Mouse (Mus musculus) cerebellum, adult 8-10 months (tissue): ENCODE data around the gene Ppm1n.
A peak's percentile ranks its signal among the peaks of the same experiment; 100 is the strongest.

Source experiments
- DNase-seq: peaks from one replicate; pipeline ENCODE4 v3.0.0; 2022

Ppm1n gene

GRCm38 (mm10) chr7:19281680-19282304, 1.9 kb upstream of the Ppm1n start:
- DNase-seq, result peak; percentile 48

- DNase-seq, result no peak
Measured at GRCm38 (mm10) chr7:19279052-19279451, 812 bp downstream of the Ppm1n start.

GRCm38 (mm10) chr7:19276253-19276652, 3.6 kb downstream of the Ppm1n start:
- DNase-seq, result no peak

GRCm38 (mm10) chr7:19272173-19272764, 7.6 kb downstream of the Ppm1n start:
- peak; percentile 64 for DNase-seq

- DNase-seq, result peak; percentile 80
Measured at GRCm38 (mm10) chr7:19271238-19272172, 8.4 kb downstream of the Ppm1n start, which contains the start of gene Vasp. Gene Vasp, minus strand, starts transcription at chr7:19271817.

GRCm38 (mm10) chr7:19270509-19271237, 9.2 kb downstream of the Ppm1n start:
- peak; percentile 27 for DNase-seq

- DNase-seq, result no peak
Measured at GRCm38 (mm10) chr7:19269721-19270441, 10.0 kb downstream of the Ppm1n start.

- DNase-seq, result no peak
Measured at GRCm38 (mm10) chr7:19268993-19269681, 10.7 kb downstream of the Ppm1n start.

GRCm38 (mm10) chr7:19267051-19267450, 12.8 kb downstream of the Ppm1n start:
- DNase-seq, result no peak

- DNase-seq, result no peak
Measured at GRCm38 (mm10) chr7:19265928-19266822, 13.7 kb downstream of the Ppm1n start.

- peak; percentile 44 for DNase-seq
Measured at GRCm38 (mm10) chr7:19265147-19265546, 14.7 kb downstream of the Ppm1n start.

GRCm38 (mm10) chr7:19258336-19258735, 21.5 kb downstream of the Ppm1n start:
- DNase-seq, result no peak

- DNase-seq, result no peak
Measured at GRCm38 (mm10) chr7:19257390-19258022, 22.4 kb downstream of the Ppm1n start.

GRCm38 (mm10) chr7:19256567-19256966, 23.3 kb downstream of the Ppm1n start:
- no peak for DNase-seq

- no peak for DNase-seq
Measured at GRCm38 (mm10) chr7:19255395-19255794, 24.5 kb downstream of the Ppm1n start.

- DNase-seq, result no peak
Measured at GRCm38 (mm10) chr7:19253437-19253836, 26.4 kb downstream of the Ppm1n start.

GRCm38 (mm10) chr7:19252078-19252477, 27.8 kb downstream of the Ppm1n start:
- no peak for DNase-seq

- no peak for DNase-seq
Measured at GRCm38 (mm10) chr7:19247511-19247910, 32.4 kb downstream of the Ppm1n start.

GRCm38 (mm10) chr7:19246855-19247254, 33.0 kb downstream of the Ppm1n start:
- no peak for DNase-seq

- DNase-seq, result no peak
Measured at GRCm38 (mm10) chr7:19245083-19245482, 34.8 kb downstream of the Ppm1n start.
